Mouse (Mus musculus) adrenal gland, adult (tissue): ENCODE data around the gene Serping1.
A peak's percentile ranks its signal among the peaks of the same experiment; 100 is the strongest.
"Not testable (repeated sequence)": the region's sequence is repeated elsewhere in the genome, so short reads cannot be mapped to it uniquely, and the experiment has no call there.

Experiments
- DNase-seq, 2 experiments: peaks; one replicate each; pipeline ENCODE4 v3.0.0; 2022 to 2023; ENCODE audit warnings: low spot score in 1 of 2; ENCODE audit not compliant: inconsistent age in 2 of 2

The Serping1 gene

GRCm38 (mm10) chr2:84775241-84775640 lies at the start of gene Serping1:
Serping1 (minus strand) TSS chr2:84775444.
- DNase-seq: no peak

GRCm38 (mm10) chr2:84823237-84823636 lies 48.0 kb upstream of the Serping1 start:
- no peak for DNase-seq

DNA sequence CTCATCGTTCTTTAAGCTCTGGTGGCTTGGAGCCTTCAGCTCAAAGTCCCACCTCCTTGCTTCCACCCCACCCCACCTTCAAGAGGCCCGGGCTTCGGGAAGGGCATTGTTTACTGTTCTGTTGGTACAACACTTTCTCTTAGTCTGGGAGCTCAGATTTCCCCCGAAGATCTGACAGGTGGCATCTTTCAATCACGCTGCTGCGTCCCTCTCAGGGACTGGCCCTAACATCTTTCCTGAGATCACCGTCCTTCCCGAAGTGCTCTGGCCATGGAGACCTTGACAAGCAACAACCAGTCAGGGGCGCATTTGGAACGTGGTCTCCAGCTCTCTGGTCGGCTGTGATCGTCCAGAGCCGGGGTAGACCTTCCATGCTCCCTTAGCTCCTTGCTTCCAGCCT lies 47.3 kb upstream of the Serping1 start, which contains the start of gene Smtnl1:
TSS of gene Smtnl1 (minus strand) at position 101 of the 400 bp plus-strand sequence.
- no peak for DNase-seq

DNA sequence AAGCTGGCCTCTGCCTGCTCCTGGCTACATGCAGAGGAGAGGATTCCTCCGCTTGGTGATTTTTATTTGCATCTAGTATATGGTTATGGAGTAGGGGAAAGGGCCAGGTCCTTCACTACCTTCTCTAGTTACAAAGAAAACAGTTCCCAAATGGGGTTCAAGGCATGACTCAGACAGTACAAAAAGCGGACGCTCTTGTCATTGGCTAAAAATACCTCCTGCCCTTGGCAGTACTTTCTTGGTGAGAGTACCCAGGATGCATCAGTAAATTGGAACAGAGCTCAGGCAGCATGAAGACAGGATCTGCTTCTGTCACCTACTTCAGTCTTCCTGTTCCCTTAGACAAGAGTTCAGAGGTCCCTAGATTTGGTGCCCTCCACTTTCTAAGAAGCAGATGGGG lies 44.6 kb upstream of the Serping1 start:
- peak in 1 of 2 experiments; percentile 38 for DNase-seq

DNA sequence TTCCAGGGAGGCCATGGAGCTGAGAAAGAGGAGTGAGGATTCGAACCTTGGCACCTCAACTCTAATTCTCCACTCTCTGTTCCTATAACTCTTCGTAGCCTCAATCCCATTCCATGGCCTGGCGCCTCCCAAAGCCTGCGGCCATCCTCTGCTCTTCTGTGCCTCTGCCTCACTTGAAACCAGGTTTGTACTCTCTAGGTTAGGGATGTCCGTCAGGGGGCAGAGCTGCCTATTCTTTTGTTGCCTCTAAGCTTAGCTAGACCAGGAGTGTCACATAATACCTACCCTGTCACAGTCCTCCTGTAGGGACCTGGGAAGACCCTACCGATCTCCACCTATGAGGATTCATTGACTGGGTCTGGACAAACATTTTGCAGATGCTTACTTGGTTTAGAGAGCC lies 37.4 kb upstream of the Serping1 start:
- no peak for DNase-seq

DNA sequence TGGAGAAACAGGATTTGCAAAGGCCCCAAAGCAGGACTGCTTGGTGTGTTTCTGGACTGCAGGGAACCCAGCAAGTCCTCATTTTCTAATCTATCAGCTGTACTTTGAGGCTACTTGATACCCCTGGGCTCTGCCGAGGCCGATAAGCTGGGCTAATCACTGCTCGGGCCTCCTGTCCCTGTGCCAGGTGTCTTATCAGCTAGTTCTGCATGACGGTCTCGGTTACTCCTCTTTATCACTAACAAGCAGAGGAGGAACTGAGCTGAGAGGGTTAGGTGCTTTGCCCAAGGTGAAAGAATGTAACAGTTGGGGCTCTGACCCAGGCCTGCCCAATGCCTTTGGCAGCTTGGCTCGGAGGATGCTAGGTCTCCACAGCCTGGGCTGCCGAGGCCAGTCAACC lies 36.6 kb upstream of the Serping1 start:
- DNase-seq: no peak

GRCm38 (mm10) chr2:84810886-84811577 lies 35.8 kb upstream of the Serping1 start:
- peak; percentile 82 to 95 for DNase-seq

DNA sequence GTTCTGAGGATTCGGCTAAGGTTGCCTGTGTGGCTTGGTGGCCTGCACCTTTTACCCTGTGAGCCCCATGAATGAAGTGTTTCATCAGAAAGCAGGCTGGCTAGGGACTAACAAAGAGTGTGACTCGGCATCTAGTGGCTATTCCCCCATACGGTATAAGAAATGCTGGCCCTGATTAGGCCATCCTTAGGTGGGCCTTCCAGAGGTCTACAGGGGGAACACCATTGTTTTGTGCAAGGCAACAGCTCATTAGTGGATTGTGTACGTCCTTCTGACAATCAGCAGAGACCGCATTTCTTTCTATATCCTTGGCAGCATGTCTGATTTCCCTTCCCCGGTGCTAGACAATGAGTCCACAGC lies 35.3 kb upstream of the Serping1 start:
- no peak for DNase-seq

- DNase-seq: no peak
These were observed 34.1 kb upstream of the Serping1 start for GRCm38 (mm10) chr2:84809330-84809729.

DNA sequence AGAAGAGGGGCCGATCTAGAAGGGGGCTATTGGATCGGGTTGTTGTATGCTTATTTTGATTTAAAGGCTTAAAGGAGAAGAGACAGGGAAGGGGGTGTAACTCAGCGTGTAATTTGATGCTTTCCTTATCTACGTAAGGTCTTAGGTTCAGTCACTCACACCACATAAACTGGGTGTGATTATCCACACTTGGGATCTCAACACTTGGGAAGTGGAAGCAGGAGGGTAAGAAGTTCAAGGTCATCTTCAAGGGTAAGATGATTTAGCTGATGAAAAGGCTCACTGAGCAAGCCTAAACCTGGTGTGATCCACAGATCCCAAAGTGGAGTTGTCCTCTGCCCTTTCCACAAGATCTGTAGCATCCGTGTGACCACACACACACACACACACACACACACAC lies 31.3 kb upstream of the Serping1 start:
- DNase-seq: no peak

GRCm38 (mm10) chr2:84803963-84804362 lies 28.7 kb upstream of the Serping1 start:
- DNase-seq: no peak

- not testable (repeated sequence) for DNase-seq
These were observed 26.0 kb upstream of the Serping1 start for GRCm38 (mm10) chr2:84801223-84801622.

GRCm38 (mm10) chr2:84800304-84800703 lies 25.1 kb upstream of the Serping1 start:
- peak in 1 of 2 experiments; percentile 39 for DNase-seq

- peak; percentile 70 to 93 for DNase-seq
These were observed 23.9 kb upstream of the Serping1 start for GRCm38 (mm10) chr2:84799041-84799561.

DNA sequence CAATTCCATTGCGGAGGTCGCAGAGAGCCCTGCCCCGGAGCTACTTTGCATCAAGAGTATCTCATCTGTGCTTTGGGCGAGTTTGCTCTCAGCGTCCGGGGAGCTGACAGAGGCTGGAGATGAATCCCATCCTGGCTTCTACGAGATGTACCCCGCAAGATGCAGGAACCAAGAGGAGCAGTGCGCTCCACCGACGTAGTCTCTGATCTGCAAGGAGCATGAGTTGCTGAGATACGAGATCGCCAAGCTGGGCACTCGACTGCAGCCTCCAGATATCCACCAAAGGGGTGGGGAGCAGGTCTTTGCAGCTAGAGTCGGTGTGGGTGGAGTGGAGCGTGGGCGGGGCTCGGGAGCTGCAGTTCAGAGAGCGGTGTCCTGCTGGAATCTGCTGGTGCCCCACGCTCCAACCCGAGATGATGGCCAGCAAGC lies 23.3 kb upstream of the Serping1 start, which contains the start of gene Ube2l6:
TSS of gene Ube2l6 (plus strand) at position 336 of the 429 bp plus-strand sequence.
- DNase-seq: peak; percentile 78 to 91

GRCm38 (mm10) chr2:84797833-84798492 lies 22.7 kb upstream of the Serping1 start:
- peak; percentile 77 to 92 for DNase-seq

DNA sequence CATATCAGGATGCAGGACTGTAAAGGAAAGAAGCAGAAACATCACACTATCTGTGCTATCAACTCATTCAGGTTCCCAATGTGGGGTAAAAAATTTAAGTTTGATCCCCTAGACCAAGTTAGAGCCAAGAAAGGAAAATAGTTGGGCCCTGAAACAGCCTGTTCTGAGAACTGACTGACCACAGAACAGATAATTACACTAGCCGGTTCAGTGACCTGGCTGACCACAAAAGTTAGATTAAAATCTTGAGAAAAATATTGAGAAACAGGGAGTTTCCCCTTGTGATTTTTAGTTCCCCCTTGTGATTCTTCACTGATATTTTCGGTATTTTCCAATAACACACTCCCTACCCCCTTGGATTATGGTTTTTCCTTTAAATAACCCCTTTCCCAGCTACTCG lies 18.6 kb upstream of the Serping1 start:
- no peak for DNase-seq

- DNase-seq: no peak
These were observed 17.9 kb upstream of the Serping1 start for GRCm38 (mm10) chr2:84793154-84793553.

- DNase-seq: peak in 1 of 2 experiments; percentile 59
These were observed 17.3 kb upstream of the Serping1 start for GRCm38 (mm10) chr2:84792516-84792915.

DNA sequence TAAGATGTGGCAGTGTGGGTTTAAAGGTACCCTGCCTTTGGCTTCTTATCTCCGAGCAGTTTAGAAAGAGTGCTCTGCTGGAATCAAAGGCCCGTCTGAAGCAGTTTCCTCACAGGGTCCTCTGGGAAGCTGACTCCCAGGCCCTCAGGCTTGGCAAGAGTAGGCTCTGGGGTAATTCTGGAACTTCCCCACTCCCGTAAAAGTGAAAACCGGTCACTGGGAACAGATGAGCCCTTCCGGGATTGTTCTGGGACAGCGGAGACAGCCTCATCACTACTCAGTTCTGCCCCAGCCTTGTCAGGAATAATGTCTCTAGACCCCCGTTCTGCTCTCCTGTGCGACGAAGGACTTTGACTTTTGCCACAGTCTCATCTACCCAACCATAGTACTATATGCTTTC lies 15.2 kb upstream of the Serping1 start:
- no peak for DNase-seq

- no peak for DNase-seq
These were observed 13.1 kb upstream of the Serping1 start for GRCm38 (mm10) chr2:84788316-84788715.
